Mouse (Mus musculus): Measurements from ENCODE around the gene Gm11032.

DNA sequence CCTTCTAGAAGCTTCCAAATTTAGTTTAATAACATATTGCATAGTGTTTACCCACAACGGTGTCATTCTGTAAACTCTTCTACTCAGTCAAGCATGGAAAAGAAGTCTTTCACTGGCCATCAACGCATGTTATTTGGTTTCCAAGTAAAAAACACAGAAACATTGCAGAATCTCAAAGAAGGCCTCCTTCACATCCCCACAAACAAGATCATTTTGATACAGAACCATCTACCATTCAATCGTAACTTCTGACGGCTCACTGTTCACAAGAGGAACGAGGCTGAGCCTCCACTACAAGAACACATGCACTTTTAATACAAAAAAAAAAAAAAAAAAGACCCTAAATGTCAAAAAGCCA, 26.4 kb upstream of the Gm11032 start:
- no peak for TF ChIP-seq CTCF (IDR thresholded peaks at IDR 0.05; ENCODE audit: borderline replicate concordance, insufficient read depth, low read length)
- TF ChIP-seq POLR2A (IDR thresholded peaks at IDR 0.05; ENCODE audit: low read depth, low read length), result no peak

Measured in embryonic fibroblast, embryonic 13.5 days (primary cell).